Mouse (Mus musculus) heart, postnatal 0 days (tissue): Measurements from ENCODE around the gene Stx4a. TPM values are rescaled to one million over a fixed set of nuclear protein-coding genes. Genes with fewer than 3 reads are reported as not detected.

ENCODE experiments used
- ATAC-seq: fragments of 200-750 bp; cut with Nextera tagmentation; 2 replicates; pipeline ENCODE4 v1.8.0; 2017; ENCODE audit warnings: low read depth, moderate number of reproducible peaks, moderate library complexity; ENCODE audit not compliant: insufficient read depth
- DNase-seq: peaks from one replicate; pipeline ENCODE4 v3.0.0-alpha.2; 2016; ENCODE audit warnings: low spot score
- H3K27ac ChIP-seq: fragments of 300-500 bp; sonication (generic); 2 replicates; pipeline ENCODE4 v1.5.1; 2014; ENCODE audit warnings: low read depth, mild to moderate bottlenecking
- H3K27me3 ChIP-seq: fragments of 300-500 bp; sonication (generic); 2 replicates; pipeline ENCODE4 v1.6.1; 2014; ENCODE audit warnings: low read length, mixed read lengths; ENCODE audit not compliant: control insufficient read depth, insufficient read depth
- H3K36me3 ChIP-seq: fragments of 300-500 bp; sonication (generic); replicated peaks from 2 replicates; pipeline ENCODE4 v1.6.1; 2014; ENCODE audit warnings: low read length, mixed read lengths; ENCODE audit not compliant: control insufficient read depth, insufficient read depth
- H3K4me1 ChIP-seq: fragments of 300-500 bp; sonication (generic); 2 replicates; pipeline ENCODE4 v1.6.1; 2014; ENCODE audit warnings: antibody characterized with exemption; ENCODE audit not compliant: control insufficient read depth, insufficient read depth
- H3K4me2 ChIP-seq: fragments of 300-500 bp; sonication (generic); 2 replicates; pipeline ENCODE4 v1.6.1; 2014; ENCODE audit warnings: low read depth, mild to moderate bottlenecking, low read length, moderate library complexity
- H3K4me3 ChIP-seq: fragments of 300-500 bp; sonication (generic); 2 replicates; pipeline ENCODE4 v1.5.1; 2014; ENCODE audit warnings: low read depth, low read length
- H3K9ac ChIP-seq: fragments of 300-500 bp; sonication (generic); replicated peaks from 2 replicates; pipeline ENCODE4 v1.6.1; 2014; ENCODE audit warnings: low read depth, low read length, mixed read lengths
- H3K9me3 ChIP-seq: fragments of 300-500 bp; sonication (generic); replicated peaks from 2 replicates; pipeline ENCODE4 v1.6.1; 2016; ENCODE audit warnings: low read length; ENCODE audit not compliant: control insufficient read depth
- CTCF ChIP-seq: IDR thresholded peaks from 2 replicates; pipeline ENCODE4 v1.5.1; 2016; ENCODE audit warnings: antibody characterized with exemption, control low read depth, low read depth
- EP300 ChIP-seq: IDR thresholded peaks from 2 replicates; pipeline ENCODE4 v1.6.1; 2016; ENCODE audit warnings: antibody characterized with exemption, low read depth
- WGBS: fragments of 180-500 bp; shearing (Covaris S2); extraction: QIAGEN DNeasy Blood & Tissue Kit; methylation state at CpG from one replicate; pipeline ENCODE4 v1.1.7; 2014; 5-methylcytosine and 5-hydroxymethylcytosine counted together
- polyA plus RNA-seq: library from polyadenylated mRNA; unstranded; fragments of >200 nt; fragmentation: Nextera tagmentation; extraction: Ambion mirVana; gene quantifications from 2 replicates; pipeline ENCODE4 v1.2.1, GENCODE M21; 2015
- total RNA-seq: library from RNA; depleted of rRNA; stranded (reverse); fragments of >200 nt; gene quantifications from 2 replicates; pipeline ENCODE4 v1.2.3, GENCODE M21; 2014; ENCODE audit warnings: low replicate concordance

The Stx4a gene
- total and polyA plus RNA-seq, 2 experiments from 2014 or later = 14.5 to 46.5 TPM

DNA sequence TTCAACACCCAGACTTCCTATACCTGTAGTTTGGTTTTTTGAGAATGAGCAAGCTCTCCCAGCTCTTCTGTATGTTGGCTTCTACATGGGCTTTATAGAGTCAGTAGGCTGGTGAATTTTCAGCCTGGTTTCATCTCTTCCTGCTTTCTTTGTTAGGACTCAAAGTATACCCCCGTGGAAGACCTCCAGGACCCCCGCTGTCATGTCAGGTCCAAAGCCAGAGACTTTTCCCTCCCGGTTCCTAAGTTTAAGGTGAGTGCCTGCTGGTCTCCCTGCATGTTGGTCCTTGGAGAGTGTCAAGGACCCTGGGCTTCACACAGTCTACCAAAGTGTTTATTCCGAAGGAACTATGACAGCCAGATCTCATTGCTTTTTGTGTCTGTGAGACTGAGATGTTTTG lies 45.7 kb upstream of the Stx4a start:
- 70% methylated on average over 4 of the region's 4 CpGs for WGBS
- Histone ChIP-seq H3K4me2 (peak overlapping the region; percentile 68), H3K4me1 (peaks cover 3% of the 10 kb centered on the region; the same call in 1 of the 2 replicates), H3K27me3 (no peaks in the 10 kb centered on the region), H3K36me3 (peaks cover 45% of the 10 kb centered on the region), H3K4me3 (peak overlapping the region; percentile 89; the same call in 1 of the 2 replicates), H3K9ac (peak overlapping the region; percentile 94), H3K27ac (no peak overlapping the region), H3K9me3 (no peaks in the 10 kb centered on the region)
- ATAC-seq (no peak), DNase-seq (no peak)
- TF ChIP-seq CTCF (no peak), EP300 (no peak)

DNA sequence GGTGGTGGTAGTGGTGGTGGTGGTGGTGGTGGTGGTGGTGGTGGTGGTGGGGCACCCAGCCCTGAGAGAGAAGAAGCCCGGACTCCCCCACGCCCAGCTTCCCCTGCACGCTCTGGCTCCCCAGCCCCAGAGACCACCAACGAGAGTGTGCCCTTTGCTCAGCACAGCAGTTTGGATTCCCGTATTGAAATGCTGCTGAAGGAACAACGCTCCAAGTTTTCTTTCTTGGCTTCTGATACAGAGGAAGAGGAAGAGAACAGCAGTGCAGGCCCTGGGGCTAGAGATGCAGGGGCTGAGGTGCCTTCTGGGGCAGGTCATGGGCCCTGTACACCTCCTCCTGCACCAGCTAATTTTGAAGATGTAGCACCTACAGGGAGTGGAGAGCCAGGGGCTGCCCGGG lies 38.8 kb upstream of the Stx4a start, which contains the start of gene Gm49388:
Gm49388 (plus strand) TSS at position 301 of the 400 bp plus-strand sequence.
- WGBS = 92% methylated on average over 7 of the region's 7 CpGs

DNA sequence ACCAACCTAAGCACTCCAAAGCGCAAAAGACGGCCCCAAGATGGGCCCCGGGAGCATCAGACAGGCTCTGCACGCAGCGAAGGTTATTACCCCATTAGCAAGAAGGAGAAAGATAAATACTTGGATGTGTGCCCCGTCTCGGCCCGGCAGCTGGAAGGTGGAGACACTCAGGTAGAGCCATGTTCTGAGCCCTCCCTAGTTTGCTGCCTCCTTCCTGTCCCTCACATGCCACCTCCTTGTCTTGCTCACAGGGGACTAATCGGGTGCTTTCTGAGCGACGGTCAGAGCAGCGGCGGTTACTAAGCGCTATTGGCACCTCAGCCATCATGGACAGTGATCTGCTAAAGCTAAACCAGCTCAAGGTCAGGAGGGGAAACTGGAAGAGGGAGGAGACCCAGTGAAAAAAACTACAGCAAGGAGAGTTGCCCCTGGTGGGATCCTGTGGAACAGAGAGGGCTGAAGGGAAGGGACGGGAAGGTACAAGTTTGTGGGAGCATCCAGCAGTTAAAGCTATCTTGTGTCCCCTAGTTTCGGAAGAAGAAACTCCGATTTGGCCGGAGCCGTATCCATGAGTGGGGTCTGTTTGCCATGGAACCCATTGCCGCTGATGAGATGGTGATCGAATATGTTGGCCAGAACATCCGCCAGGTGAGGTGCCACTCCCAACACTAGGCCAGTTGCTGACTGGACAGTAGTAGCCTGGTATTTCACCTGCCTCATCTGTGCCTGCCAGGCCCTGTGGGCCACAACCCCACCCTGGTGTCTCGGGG lies 26.8 kb upstream of the Stx4a start:
- 89% methylated on average over 23 of the region's 23 CpGs for WGBS
- Histone ChIP-seq H3K36me3 (peaks cover 74% of the 10 kb centered on the region), H3K27me3 (no peaks in the 10 kb centered on the region), H3K27ac (no peak overlapping the region), H3K4me3 (no peak overlapping the region), H3K4me1 (peaks cover 8% of the 10 kb centered on the region), H3K4me2 (no peak overlapping the region), H3K9me3 (no peaks in the 10 kb centered on the region), H3K9ac (no peak overlapping the region)
- DNase-seq (no peak), ATAC-seq (no peak)
- TF ChIP-seq CTCF (no peak), EP300 (no peak)

More for the DNA sequence above, 38.8 kb upstream of the Stx4a start, which contains the start of gene Gm49388:
- Histone ChIP-seq H3K4me2 (no peak within 1 kb of the TSS), H3K4me1 (no peaks in the 10 kb centered on the region), H3K36me3 (peaks cover 97% of the 10 kb centered on the region), H3K27ac (no peak within 1 kb of the TSS), H3K9ac (no peak within 1 kb of the TSS), H3K27me3 (no peaks in the 10 kb centered on the region), H3K9me3 (no peaks in the 10 kb centered on the region), H3K4me3 (no peak within 1 kb of the TSS)
- no peak for ATAC-seq
- no peak for DNase-seq
- TF ChIP-seq EP300 (no peak), CTCF (no peak)

DNA sequence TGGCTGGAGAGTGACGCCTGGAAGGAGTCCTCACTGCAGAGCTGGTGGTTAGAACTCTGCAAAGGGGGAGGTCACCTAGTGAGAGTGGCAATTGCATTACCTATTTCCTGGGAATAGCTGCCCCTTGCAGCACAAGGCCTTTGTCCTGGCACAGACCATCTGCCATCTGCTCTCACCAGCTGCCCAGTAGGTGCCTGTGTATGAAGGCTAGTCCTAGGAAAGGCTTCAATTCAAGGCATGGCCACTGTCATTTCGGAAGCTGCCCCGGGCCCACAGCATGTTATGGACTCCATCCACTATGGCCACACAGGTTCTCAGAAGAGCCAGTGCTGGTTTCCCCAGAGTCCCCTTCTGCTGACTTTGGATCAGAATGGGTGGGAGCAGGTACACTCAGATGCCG lies 25.5 kb upstream of the Stx4a start:
- WGBS = 89% methylated on average over 4 of the region's 4 CpGs
- Histone ChIP-seq H3K9ac (no peak overlapping the region), H3K27me3 (no peaks in the 10 kb centered on the region), H3K36me3 (peaks cover 61% of the 10 kb centered on the region), H3K9me3 (no peaks in the 10 kb centered on the region), H3K4me1 (peaks cover 8% of the 10 kb centered on the region), H3K4me3 (no peak overlapping the region), H3K27ac (no peak overlapping the region), H3K4me2 (no peak overlapping the region)
- TF ChIP-seq CTCF (no peak), EP300 (no peak)
- no peak for DNase-seq
- ATAC-seq = no peak

DNA sequence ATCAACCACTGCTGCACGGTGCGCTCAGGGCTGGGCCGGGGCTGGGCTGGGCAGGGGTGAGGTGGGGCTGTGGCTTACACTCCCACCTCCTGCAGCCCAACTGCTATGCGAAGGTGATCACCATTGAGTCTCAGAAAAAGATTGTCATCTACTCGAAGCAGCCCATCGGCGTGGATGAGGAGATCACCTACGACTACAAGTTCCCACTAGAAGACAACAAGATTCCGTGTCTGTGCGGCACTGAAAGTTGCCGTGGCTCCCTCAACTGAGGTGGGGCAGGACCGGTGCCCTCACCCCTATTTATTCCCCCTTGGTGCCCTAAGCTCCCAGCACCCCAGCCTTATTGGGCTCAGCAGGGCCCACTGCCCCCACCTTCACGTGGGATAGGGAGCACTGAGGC lies 24.9 kb upstream of the Stx4a start:
- no peak overlapping the region for H3K27ac ChIP-seq
- H3K4me2 ChIP-seq = no peak overlapping the region
- WGBS = 89% methylated on average over 13 of the region's 13 CpGs
- H3K4me3 ChIP-seq = no peak overlapping the region
- H3K9ac ChIP-seq = no peak overlapping the region
- H3K36me3 ChIP-seq = peaks cover 55% of the 10 kb centered on the region
- peaks cover 8% of the 10 kb centered on the region for H3K4me1 ChIP-seq
- no peaks in the 10 kb centered on the region for H3K9me3 ChIP-seq
- TF ChIP-seq EP300 (no peak), CTCF (no peak)
- ATAC-seq = no peak
- no peak for DNase-seq
- no peaks in the 10 kb centered on the region for H3K27me3 ChIP-seq

DNA sequence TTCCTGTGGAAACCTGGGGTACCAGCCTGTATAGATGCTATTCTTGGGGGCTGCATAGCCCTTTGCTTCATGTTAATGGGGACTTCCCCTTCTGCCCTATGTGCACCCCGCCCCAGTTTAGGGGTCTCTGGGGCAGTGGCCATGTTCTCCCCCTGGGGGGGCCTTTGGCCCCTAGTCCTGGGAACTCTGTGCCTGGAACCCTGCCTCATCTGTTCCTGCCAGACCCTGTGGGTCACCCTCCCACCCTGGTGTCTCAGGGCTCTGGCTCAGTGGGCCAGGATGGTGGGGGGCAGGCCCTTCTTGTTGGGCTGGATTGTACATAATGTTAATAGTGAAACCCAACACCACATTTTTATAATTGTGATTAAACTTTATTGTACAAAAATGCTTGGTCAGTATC lies 24.4 kb upstream of the Stx4a start:
- Histone ChIP-seq H3K4me3 (no peak overlapping the region), H3K9me3 (no peaks in the 10 kb centered on the region), H3K36me3 (peaks cover 50% of the 10 kb centered on the region), H3K27me3 (no peaks in the 10 kb centered on the region), H3K9ac (no peak overlapping the region), H3K27ac (no peak overlapping the region), H3K4me1 (peaks cover 8% of the 10 kb centered on the region), H3K4me2 (no peak overlapping the region)
- no peak for DNase-seq
- WGBS = 100% methylated on average over 1 of the region's 1 CpGs
- TF ChIP-seq EP300 (no peak), CTCF (no peak)
- ATAC-seq = no peak
